Mouse (Mus musculus) stomach, embryonic 16.5 days (tissue): ENCODE results near the gene Padi6. TPM values are rescaled to one million over a fixed set of nuclear protein-coding genes. Genes with fewer than 3 reads are reported as not detected.

ENCODE experiments used
- ATAC-seq: fragments of 200-750 bp; cut with Nextera tagmentation; 2 replicates; pipeline ENCODE4 v1.8.0; 2017; ENCODE audit warnings: moderate number of reproducible peaks, moderate TSS enrichment; ENCODE audit not compliant: insufficient read depth, low FRiP score
- H3K27ac ChIP-seq: fragments of 300-500 bp; sonication (generic); 2 replicates; pipeline ENCODE4 v1.5.1; 2014; ENCODE audit warnings: low read length
- H3K27me3 ChIP-seq: fragments of 300-500 bp; sonication (generic); 2 replicates; pipeline ENCODE4 v1.6.1; 2014; ENCODE audit warnings: low read length, control low read depth, mixed read lengths; ENCODE audit not compliant: control insufficient read depth, insufficient read depth
- H3K36me3 ChIP-seq: fragments of 300-500 bp; sonication (generic); 2 replicates; pipeline ENCODE4 v1.6.1; 2014; ENCODE audit warnings: low read length; ENCODE audit not compliant: control insufficient read depth, insufficient read depth
- H3K4me1 ChIP-seq: fragments of 300-500 bp; sonication (generic); 2 replicates; pipeline ENCODE4 v1.6.1; 2014; ENCODE audit warnings: low read length, control low read depth, mixed read lengths; ENCODE audit not compliant: control insufficient read depth, insufficient read depth
- H3K4me2 ChIP-seq: fragments of 300-500 bp; sonication (generic); 2 replicates; pipeline ENCODE4 v1.6.1; 2014; ENCODE audit warnings: low read depth, low read length, mixed read lengths
- H3K4me3 ChIP-seq: fragments of 300-500 bp; sonication (generic); replicated peaks from 2 replicates; pipeline ENCODE4 v1.5.1; 2014; ENCODE audit warnings: mild to moderate bottlenecking, low read length
- H3K9ac ChIP-seq: fragments of 300-500 bp; sonication (generic); 2 replicates; pipeline ENCODE4 v1.6.1; 2014; ENCODE audit warnings: low read length
- H3K9me3 ChIP-seq: fragments of 300-500 bp; sonication (generic); replicated peaks from 2 replicates; pipeline ENCODE4 v1.6.1; 2016; ENCODE audit warnings: low read length, control low read depth; ENCODE audit not compliant: control insufficient read depth
- WGBS: fragments of 180-500 bp; shearing (Covaris S2); extraction: QIAGEN DNeasy Blood & Tissue Kit; methylation state at CpG from one replicate; pipeline ENCODE4 v1.1.7; 2014; 5-methylcytosine and 5-hydroxymethylcytosine counted together
- polyA plus RNA-seq: library from polyadenylated mRNA; unstranded; fragments of >200 nt; fragmentation: Nextera tagmentation; extraction: Ambion mirVana; gene quantifications from 2 replicates; pipeline ENCODE4 v1.2.1, GENCODE M21; 2015

Gene Padi6
- polyA plus RNA-seq, 1 experiment from 2014 or later: 0.05 TPM

GRCm38 (mm10) chr4:140780507-140780906, 38.1 kb upstream of the Padi6 start:
- Histone ChIP-seq H3K27ac (no peak overlapping the region), H3K9ac (no peak overlapping the region), H3K27me3 (no peaks in the 10 kb centered on the region), H3K4me2 (no peak overlapping the region), H3K9me3 (no peaks in the 10 kb centered on the region), H3K36me3 (no peaks in the 10 kb centered on the region), H3K4me3 (no peak overlapping the region), H3K4me1 (no peaks in the 10 kb centered on the region)
- 73% methylated on average over 14 of the region's 14 CpGs for WGBS
- no peak for ATAC-seq

GRCm38 (mm10) chr4:140779803-140780397, 37.5 kb upstream of the Padi6 start:
- no peak for ATAC-seq

GRCm38 (mm10) chr4:140776623-140777022, 34.2 kb upstream of the Padi6 start:
- H3K4me2 ChIP-seq: no peak overlapping the region
- H3K9me3 ChIP-seq: no peaks in the 10 kb centered on the region
- H3K36me3 ChIP-seq: no peaks in the 10 kb centered on the region
- H3K9ac ChIP-seq: no peak overlapping the region
- H3K4me1 ChIP-seq: no peaks in the 10 kb centered on the region
- WGBS: 68% methylated on average over 13 of the region's 13 CpGs
- ATAC-seq: no peak
- no peaks in the 10 kb centered on the region for H3K27me3 ChIP-seq
- H3K4me3 ChIP-seq: no peak overlapping the region
- H3K27ac ChIP-seq: no peak overlapping the region

More at GRCm38 (mm10) chr4:140779803-140780397, 37.5 kb upstream of the Padi6 start:
- no peak overlapping the region for H3K4me3 ChIP-seq
- no peaks in the 10 kb centered on the region for H3K27me3 ChIP-seq
- H3K27ac ChIP-seq: no peak overlapping the region
- no peak overlapping the region for H3K9ac ChIP-seq
- no peaks in the 10 kb centered on the region for H3K36me3 ChIP-seq
- H3K9me3 ChIP-seq: no peaks in the 10 kb centered on the region
- no peaks in the 10 kb centered on the region for H3K4me1 ChIP-seq
- H3K4me2 ChIP-seq: no peak overlapping the region
- WGBS: 24% methylated on average over 19 of the region's 19 CpGs

GRCm38 (mm10) chr4:140775876-140776275, 33.4 kb upstream of the Padi6 start:
- no peak overlapping the region for H3K4me2 ChIP-seq
- H3K27me3 ChIP-seq: no peaks in the 10 kb centered on the region
- peaks cover 4% of the 10 kb centered on the region; the same call in 1 of the 2 replicates for H3K4me1 ChIP-seq
- no peak overlapping the region for H3K27ac ChIP-seq
- no peaks in the 10 kb centered on the region for H3K9me3 ChIP-seq
- H3K36me3 ChIP-seq: no peaks in the 10 kb centered on the region
- ATAC-seq: no peak
- no peak overlapping the region for H3K4me3 ChIP-seq
- 88% methylated on average over 10 of the region's 10 CpGs for WGBS
- no peak overlapping the region for H3K9ac ChIP-seq

- Histone ChIP-seq H3K9ac (no peak overlapping the region), H3K4me3 (no peak overlapping the region), H3K27ac (no peak overlapping the region), H3K4me2 (no peak overlapping the region), H3K9me3 (no peaks in the 10 kb centered on the region), H3K4me1 (peaks cover 4% of the 10 kb centered on the region; the same call in 1 of the 2 replicates), H3K36me3 (no peaks in the 10 kb centered on the region), H3K27me3 (no peaks in the 10 kb centered on the region)
- ATAC-seq: no peak
- 79% methylated on average over 9 of the region's 9 CpGs for WGBS
Measured at GRCm38 (mm10) chr4:140774893-140775292, 32.5 kb upstream of the Padi6 start.

GRCm38 (mm10) chr4:140774025-140774800, 31.8 kb upstream of the Padi6 start, which contains the start of gene Padi4:
Gene Padi4 (minus strand): TSS chr4:140774236.
- no peak for ATAC-seq
- Histone ChIP-seq H3K27ac (no peak within 1 kb of the TSS), H3K27me3 (no peaks in the 10 kb centered on the region)

GRCm38 (mm10) chr4:140771091-140771490, 28.6 kb upstream of the Padi6 start:
- Histone ChIP-seq H3K27ac (no peak overlapping the region), H3K36me3 (no peaks in the 10 kb centered on the region), H3K4me3 (no peak overlapping the region), H3K4me1 (peaks cover 4% of the 10 kb centered on the region; the same call in 1 of the 2 replicates), H3K27me3 (no peaks in the 10 kb centered on the region), H3K4me2 (no peak overlapping the region), H3K9ac (no peak overlapping the region), H3K9me3 (no peaks in the 10 kb centered on the region)
- ATAC-seq: peak; percentile 32; the same call in 1 of the 2 replicates
- 23% methylated on average over 4 of the region's 4 CpGs for WGBS

More at GRCm38 (mm10) chr4:140774025-140774800, 31.8 kb upstream of the Padi6 start, which contains the start of gene Padi4:
- Histone ChIP-seq H3K9me3 (no peaks in the 10 kb centered on the region), H3K4me3 (no peak within 1 kb of the TSS), H3K9ac (no peak within 1 kb of the TSS), H3K4me2 (no peak within 1 kb of the TSS), H3K4me1 (peaks cover 4% of the 10 kb centered on the region; the same call in 1 of the 2 replicates), H3K36me3 (no peaks in the 10 kb centered on the region)
- 82% methylated on average over 21 of the region's 21 CpGs for WGBS

GRCm38 (mm10) chr4:140770433-140770832, 28.0 kb upstream of the Padi6 start:
- Histone ChIP-seq H3K9me3 (no peaks in the 10 kb centered on the region), H3K27me3 (no peaks in the 10 kb centered on the region), H3K4me2 (peak overlapping the region; percentile 52), H3K4me3 (peak overlapping the region; percentile 41), H3K4me1 (peaks cover 4% of the 10 kb centered on the region; the same call in 1 of the 2 replicates), H3K36me3 (no peaks in the 10 kb centered on the region), H3K9ac (peak overlapping the region; percentile 23), H3K27ac (peak overlapping the region; percentile 82)
- ATAC-seq: peak; percentile 61
- 11% methylated on average over 13 of the region's 13 CpGs for WGBS

- no peak for ATAC-seq
- H3K27me3 ChIP-seq: no peaks in the 10 kb centered on the region
- no peak overlapping the region for H3K4me3 ChIP-seq
- no peak overlapping the region for H3K4me2 ChIP-seq
- no peak overlapping the region for H3K27ac ChIP-seq
- no peaks in the 10 kb centered on the region for H3K36me3 ChIP-seq
- no peak overlapping the region for H3K9ac ChIP-seq
- 76% methylated on average over 5 of the region's 5 CpGs for WGBS
- H3K4me1 ChIP-seq: peaks cover 4% of the 10 kb centered on the region; the same call in 1 of the 2 replicates
- H3K9me3 ChIP-seq: no peaks in the 10 kb centered on the region
Measured at GRCm38 (mm10) chr4:140768973-140769372, 26.5 kb upstream of the Padi6 start.
